Mouse (Mus musculus): ENCODE data around the gene Ppm1k. TPM values are rescaled to one million over a fixed set of nuclear protein-coding genes. Genes with fewer than 3 reads are reported as not detected.

Ppm1k gene
- polyA plus RNA-seq (2014; fragmentation: Nextera tagmentation; extraction: Ambion mirVana), result 6.1 and 8.2 TPM in 2 replicates

DNA sequence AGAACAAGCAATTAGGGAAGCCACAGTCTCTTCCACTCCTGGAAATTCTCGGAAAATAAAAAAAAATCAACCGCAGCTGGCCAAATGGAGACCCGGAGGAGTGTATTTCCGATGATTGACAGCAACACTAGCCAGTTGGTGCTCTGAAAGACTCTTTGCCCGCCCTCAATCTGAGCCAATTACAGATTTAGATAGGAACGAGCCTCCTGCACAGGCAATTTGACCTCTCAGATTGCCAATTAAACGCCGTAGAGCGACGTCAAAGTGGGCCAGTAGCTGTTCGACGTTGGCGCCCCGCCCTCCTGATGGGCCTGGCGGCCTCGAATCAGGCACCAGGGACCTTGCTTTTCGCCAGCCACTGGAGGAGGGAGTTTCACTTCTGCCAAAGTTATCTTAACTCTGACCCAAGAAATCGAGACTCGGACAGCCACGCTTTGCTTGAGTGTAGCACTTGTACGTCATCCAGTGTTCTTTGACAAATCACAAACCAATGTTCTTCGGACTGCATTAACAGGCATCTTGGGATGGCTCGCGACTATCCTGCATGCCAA, at the start of gene Ppm1k:
Gene Ppm1k (minus strand): TSS at position 83 of the 551 bp plus-strand sequence.
- peak within 1 kb of the TSS; percentile 24; the same call in 1 of the 2 replicates for H3K27ac ChIP-seq (ENCODE audit: low read depth, low read length)
- WGBS, result 1% methylated on average over 24 of the region's 24 CpGs
- 0 out of 2 replicates have a peak, but pooled peaks cover 2% of the 10 kb centered on the region for H3K4me1 ChIP-seq (replicated peaks; ENCODE audit: control insufficient read depth, insufficient read depth, low read length)
- no peaks in the 10 kb centered on the region for H3K27me3 ChIP-seq (ENCODE audit: control insufficient read depth, insufficient read depth, low read length)
- H3K4me3 ChIP-seq (ENCODE audit: low read depth, low read length), result peak within 1 kb of the TSS; percentile 67
- H3K9me3 ChIP-seq (ENCODE audit: control insufficient read depth, low read length), result no peaks in the 10 kb centered on the region
- peak; percentile 99 for ATAC-seq (ENCODE audit: low FRiP score)
- H3K9ac ChIP-seq (ENCODE audit: low read depth, low read length), result peak within 1 kb of the TSS; percentile 73
- peak within 1 kb of the TSS; percentile 70 for H3K4me2 ChIP-seq (replicated peaks; ENCODE audit: low read depth, low read length)
- no peaks in the 10 kb centered on the region for H3K36me3 ChIP-seq (ENCODE audit: control insufficient read depth, insufficient read depth, low read length)
- peak; percentile 96 for DNase-seq (ENCODE audit: low spot score)

DNA sequence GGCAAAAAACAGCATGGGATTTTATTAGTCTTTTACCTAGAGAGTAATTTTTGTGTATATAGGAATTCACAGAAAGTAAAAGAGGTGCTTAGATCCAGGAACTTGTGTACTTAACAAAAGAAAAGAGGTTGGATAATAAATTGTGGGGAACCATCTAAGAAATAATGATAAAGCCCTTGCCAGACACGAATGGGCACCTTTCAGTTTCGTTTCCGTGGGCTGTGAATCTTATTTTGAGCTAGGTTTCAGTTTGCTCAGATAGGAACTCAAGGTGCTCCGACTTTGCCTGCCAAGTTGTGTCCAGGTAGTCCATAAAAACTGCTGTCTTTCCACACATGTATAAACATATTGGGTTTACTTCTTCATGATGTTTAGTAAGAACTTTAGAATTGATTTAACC, 47.1 kb upstream of the Ppm1k start:
- Histone ChIP-seq H3K27me3 (ENCODE audit: control insufficient read depth, insufficient read depth, low read length) (no peaks in the 10 kb centered on the region), H3K4me3 (ENCODE audit: low read depth, low read length) (no peak overlapping the region), H3K9ac (ENCODE audit: low read depth, low read length) (no peak overlapping the region), H3K4me1 (replicated peaks; ENCODE audit: control insufficient read depth, insufficient read depth, low read length) (no peaks in the 10 kb centered on the region), H3K9me3 (ENCODE audit: control insufficient read depth, low read length) (no peaks in the 10 kb centered on the region), H3K27ac (ENCODE audit: low read depth, low read length) (no peak overlapping the region), H3K4me2 (replicated peaks; ENCODE audit: low read depth, low read length) (no peak overlapping the region), H3K36me3 (ENCODE audit: control insufficient read depth, insufficient read depth, low read length) (no peaks in the 10 kb centered on the region)
- no peak for DNase-seq (ENCODE audit: low spot score)
- 84% methylated on average over 4 of the region's 4 CpGs for WGBS
- no peak for ATAC-seq (ENCODE audit: low FRiP score)

DNA sequence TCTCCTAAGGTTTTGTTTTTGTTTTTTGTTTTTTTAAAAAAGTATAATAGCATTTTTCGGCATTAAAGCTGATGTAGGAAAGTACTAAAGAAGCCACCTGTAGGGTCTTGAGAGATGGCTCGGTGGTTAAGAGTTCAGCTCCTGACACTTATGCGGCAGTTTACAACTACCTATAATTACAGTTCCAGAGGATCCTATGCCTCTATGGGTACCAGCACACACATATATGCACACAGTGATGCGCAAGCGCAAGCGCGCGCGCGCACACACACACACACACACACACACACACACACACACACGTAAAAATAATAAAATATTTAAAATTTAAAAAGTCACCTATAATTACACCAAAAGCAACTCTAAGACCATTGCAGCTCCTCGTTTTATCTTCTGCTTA, 46.3 kb upstream of the Ppm1k start:
- no peak overlapping the region for H3K4me3 ChIP-seq (ENCODE audit: low read depth, low read length)
- H3K27ac ChIP-seq (ENCODE audit: low read depth, low read length), result no peak overlapping the region
- no peak for ATAC-seq (ENCODE audit: low FRiP score)
- no peaks in the 10 kb centered on the region for H3K27me3 ChIP-seq (ENCODE audit: control insufficient read depth, insufficient read depth, low read length)
- H3K4me2 ChIP-seq (replicated peaks; ENCODE audit: low read depth, low read length), result no peak overlapping the region
- no peaks in the 10 kb centered on the region for H3K36me3 ChIP-seq (ENCODE audit: control insufficient read depth, insufficient read depth, low read length)
- no peak for DNase-seq (ENCODE audit: low spot score)
- no peaks in the 10 kb centered on the region for H3K9me3 ChIP-seq (ENCODE audit: control insufficient read depth, low read length)
- 89% methylated on average over 12 of the region's 12 CpGs for WGBS
- no peaks in the 10 kb centered on the region for H3K4me1 ChIP-seq (replicated peaks; ENCODE audit: control insufficient read depth, insufficient read depth, low read length)
- no peak overlapping the region for H3K9ac ChIP-seq (ENCODE audit: low read depth, low read length)

DNA sequence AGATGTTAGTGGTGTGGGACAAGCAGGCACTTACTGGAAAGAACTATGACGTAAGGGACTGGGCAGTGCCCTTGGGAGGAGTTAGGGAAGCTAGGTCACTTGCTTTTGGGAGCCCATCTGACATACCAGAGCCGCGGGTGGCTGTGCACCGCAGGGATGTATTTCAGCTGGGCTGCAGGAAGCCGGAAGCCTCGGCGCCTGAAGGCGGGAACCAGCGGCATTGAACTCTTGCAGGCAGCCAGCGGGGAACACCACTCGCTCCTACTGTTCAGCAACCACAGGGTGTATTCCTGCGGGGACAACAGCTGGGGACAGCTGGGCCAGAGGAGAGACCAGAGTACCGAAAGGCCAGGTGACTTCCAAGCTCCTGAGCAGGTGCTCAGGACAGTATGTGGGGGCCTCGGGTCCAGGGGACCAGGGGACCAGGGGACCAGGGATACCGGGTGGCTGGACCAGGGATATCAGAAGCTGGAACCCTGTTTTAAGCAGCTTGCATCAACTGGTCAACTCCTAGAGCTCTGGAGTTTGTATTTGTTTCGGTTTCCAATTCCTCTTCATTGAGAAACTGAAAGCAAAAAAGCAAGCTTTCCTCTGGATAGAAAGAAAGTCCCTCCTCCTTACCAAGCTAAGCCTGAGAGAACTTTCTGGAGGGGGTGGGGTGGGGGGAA, 45.7 kb upstream of the Ppm1k start, which contains the start of gene Herc6:
Gene Herc6 (plus strand): TSS at position 120 of the 668 bp plus-strand sequence.
- Histone ChIP-seq H3K4me3 (ENCODE audit: low read depth, low read length) (peak within 1 kb of the TSS; percentile 35), H3K36me3 (ENCODE audit: control insufficient read depth, insufficient read depth, low read length) (no peaks in the 10 kb centered on the region), H3K27ac (ENCODE audit: low read depth, low read length) (no peak within 1 kb of the TSS), H3K27me3 (ENCODE audit: control insufficient read depth, insufficient read depth, low read length) (no peaks in the 10 kb centered on the region), H3K9me3 (ENCODE audit: control insufficient read depth, low read length) (no peaks in the 10 kb centered on the region), H3K4me2 (replicated peaks; ENCODE audit: low read depth, low read length) (peak within 1 kb of the TSS; percentile 61), H3K4me1 (replicated peaks; ENCODE audit: control insufficient read depth, insufficient read depth, low read length) (no peaks in the 10 kb centered on the region), H3K9ac (ENCODE audit: low read depth, low read length) (peak within 1 kb of the TSS; percentile 56)
- ATAC-seq (ENCODE audit: low FRiP score) (peak; percentile 76), DNase-seq (ENCODE audit: low spot score) (peak; percentile 54)
- whole genome bisulfite sequencing, result 2% methylated on average over 16 of the region's 16 CpGs

DNA sequence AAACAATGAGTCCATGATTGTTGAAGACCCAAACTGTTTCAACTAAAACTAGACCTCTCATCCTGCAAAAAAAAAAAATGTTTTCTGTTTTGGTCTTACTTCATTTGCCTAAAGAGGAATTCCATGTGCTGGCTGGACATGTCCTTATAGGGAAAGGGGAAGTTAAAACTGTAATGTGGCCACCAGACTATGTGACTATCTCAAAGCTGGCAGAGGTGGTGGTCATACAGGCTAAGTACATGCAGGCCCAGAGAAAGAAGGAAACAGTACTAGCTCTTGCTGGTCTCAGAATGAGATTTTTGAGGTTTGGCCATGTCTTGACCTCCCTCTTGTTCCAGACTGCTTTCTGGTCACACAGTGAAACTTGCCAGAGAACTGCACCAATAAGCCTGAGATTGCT, 36.3 kb upstream of the Ppm1k start:
- DNase-seq (ENCODE audit: low spot score) (no peak), ATAC-seq (ENCODE audit: low FRiP score) (no peak)
- no peaks in the 10 kb centered on the region for H3K4me1 ChIP-seq (replicated peaks; ENCODE audit: control insufficient read depth, insufficient read depth, low read length)
- no peaks in the 10 kb centered on the region for H3K9me3 ChIP-seq (ENCODE audit: control insufficient read depth, low read length)
- H3K4me2 ChIP-seq (replicated peaks; ENCODE audit: low read depth, low read length), result no peak overlapping the region
- no peak overlapping the region for H3K9ac ChIP-seq (ENCODE audit: low read depth, low read length)
- H3K4me3 ChIP-seq (ENCODE audit: low read depth, low read length), result no peak overlapping the region
- H3K36me3 ChIP-seq (ENCODE audit: control insufficient read depth, insufficient read depth, low read length), result no peaks in the 10 kb centered on the region
- H3K27me3 ChIP-seq (ENCODE audit: control insufficient read depth, insufficient read depth, low read length), result no peaks in the 10 kb centered on the region
- no peak overlapping the region for H3K27ac ChIP-seq (ENCODE audit: low read depth, low read length)

DNA sequence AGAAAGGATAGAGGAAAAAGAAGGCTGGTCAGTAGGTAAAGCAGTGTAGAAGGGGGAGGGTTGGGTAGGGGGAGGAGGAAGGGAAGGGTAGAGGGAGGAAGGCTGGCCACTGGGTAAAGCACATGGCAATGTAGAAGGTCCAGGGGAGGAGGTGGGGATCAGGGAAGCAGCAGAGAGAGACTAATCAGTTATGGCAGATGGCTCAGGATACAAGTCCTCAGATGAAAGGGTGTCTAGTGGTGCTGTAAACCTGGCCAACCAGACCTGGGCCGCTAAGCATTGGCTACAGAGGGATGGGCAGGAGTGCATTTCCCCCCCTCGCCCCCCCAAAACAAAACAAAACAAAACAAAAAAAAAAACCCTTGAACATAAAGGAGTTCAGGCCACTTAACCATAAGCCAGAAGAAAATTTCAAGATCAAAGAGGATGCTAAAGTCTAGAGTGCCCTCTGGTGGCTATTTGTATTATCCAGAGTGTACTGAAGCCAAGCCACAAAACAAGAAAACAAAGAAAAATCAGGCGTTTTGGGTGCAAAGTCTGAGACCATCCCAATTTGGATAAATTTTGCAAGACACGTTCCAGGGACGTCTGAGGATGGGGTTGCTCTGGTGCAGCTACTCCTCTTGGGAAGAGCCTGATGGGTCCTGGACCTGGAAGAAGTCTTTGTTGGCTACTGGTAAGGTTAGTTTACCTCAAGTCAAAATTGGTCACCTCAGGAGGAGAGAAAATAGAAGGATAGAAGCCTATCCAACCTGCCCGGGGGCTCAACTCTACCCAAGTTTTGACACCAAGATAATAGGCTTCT, 35.1 kb upstream of the Ppm1k start:
- no peak overlapping the region for H3K4me3 ChIP-seq (ENCODE audit: low read depth, low read length)
- no peak overlapping the region for H3K27ac ChIP-seq (ENCODE audit: low read depth, low read length)
- H3K4me2 ChIP-seq (replicated peaks; ENCODE audit: low read depth, low read length), result no peak overlapping the region
- no peaks in the 10 kb centered on the region for H3K27me3 ChIP-seq (ENCODE audit: control insufficient read depth, insufficient read depth, low read length)
- H3K9me3 ChIP-seq (ENCODE audit: control insufficient read depth, low read length), result no peaks in the 10 kb centered on the region
- DNase-seq (ENCODE audit: low spot score) (peak; percentile 81), ATAC-seq (ENCODE audit: low FRiP score) (peak; percentile 81)
- no peaks in the 10 kb centered on the region for H3K36me3 ChIP-seq (ENCODE audit: control insufficient read depth, insufficient read depth, low read length)
- no peak overlapping the region for H3K9ac ChIP-seq (ENCODE audit: low read depth, low read length)
- WGBS, result 16% methylated on average over 6 of the region's 6 CpGs
- H3K4me1 ChIP-seq (replicated peaks; ENCODE audit: control insufficient read depth, insufficient read depth, low read length), result no peaks in the 10 kb centered on the region

DNA sequence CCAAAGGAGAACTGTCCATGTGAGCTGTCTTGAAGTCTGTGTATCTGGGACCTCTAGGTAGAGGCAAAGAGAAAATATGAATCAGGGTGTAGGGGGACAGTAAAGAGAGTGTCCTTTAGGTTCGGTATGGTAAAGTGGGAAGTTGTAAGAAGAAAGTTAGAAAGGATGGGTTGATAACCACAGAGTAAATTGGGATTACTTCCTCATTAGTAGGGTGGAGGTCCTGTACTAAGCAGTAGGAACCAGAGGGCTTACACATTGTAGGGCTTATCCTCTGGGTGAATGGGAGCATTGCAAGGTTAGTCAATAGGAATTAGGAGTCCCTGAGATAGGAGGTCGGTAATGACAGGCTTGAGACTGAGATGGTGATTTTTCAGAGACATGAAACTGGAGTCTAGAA, 32.4 kb upstream of the Ppm1k start:
- H3K9ac ChIP-seq (ENCODE audit: low read depth, low read length), result no peak overlapping the region
- H3K4me1 ChIP-seq (replicated peaks; ENCODE audit: control insufficient read depth, insufficient read depth, low read length), result no peaks in the 10 kb centered on the region
- H3K4me2 ChIP-seq (replicated peaks; ENCODE audit: low read depth, low read length), result no peak overlapping the region
- H3K27me3 ChIP-seq (ENCODE audit: control insufficient read depth, insufficient read depth, low read length), result no peaks in the 10 kb centered on the region
- H3K9me3 ChIP-seq (ENCODE audit: control insufficient read depth, low read length), result no peaks in the 10 kb centered on the region
- no peak overlapping the region for H3K4me3 ChIP-seq (ENCODE audit: low read depth, low read length)
- no peaks in the 10 kb centered on the region for H3K36me3 ChIP-seq (ENCODE audit: control insufficient read depth, insufficient read depth, low read length)
- no peak overlapping the region for H3K27ac ChIP-seq (ENCODE audit: low read depth, low read length)
- WGBS, result 89% methylated on average over 2 of the region's 2 CpGs
- no peak for ATAC-seq (ENCODE audit: low FRiP score)
- no peak for DNase-seq (ENCODE audit: low spot score)

DNA sequence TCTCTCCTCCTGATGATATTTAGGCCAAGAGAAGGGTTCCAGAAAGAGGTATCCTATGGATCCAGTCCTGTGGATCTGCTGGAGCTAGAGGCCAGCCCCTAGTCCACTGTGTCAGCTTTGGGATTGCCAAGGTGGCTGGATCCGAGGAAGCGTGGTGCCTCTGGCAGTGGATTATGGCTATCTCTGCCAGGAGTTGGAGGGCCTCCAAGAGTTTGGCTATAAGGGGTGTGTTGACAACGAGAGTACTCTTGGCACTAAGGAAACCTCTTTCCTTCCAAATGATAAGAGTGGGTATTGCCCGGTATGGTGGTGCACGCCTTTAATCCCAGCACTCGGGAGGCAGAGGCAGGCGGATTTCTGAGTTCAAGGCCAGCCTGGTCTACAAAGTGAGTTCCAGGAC, 30.2 kb upstream of the Ppm1k start:
- 93% methylated on average over 7 of the region's 7 CpGs for WGBS
- no peaks in the 10 kb centered on the region for H3K4me1 ChIP-seq (replicated peaks; ENCODE audit: control insufficient read depth, insufficient read depth, low read length)
- H3K4me2 ChIP-seq (replicated peaks; ENCODE audit: low read depth, low read length), result no peak overlapping the region
- no peak overlapping the region for H3K27ac ChIP-seq (ENCODE audit: low read depth, low read length)
- H3K9ac ChIP-seq (ENCODE audit: low read depth, low read length), result no peak overlapping the region
- H3K27me3 ChIP-seq (ENCODE audit: control insufficient read depth, insufficient read depth, low read length), result no peaks in the 10 kb centered on the region
- DNase-seq (ENCODE audit: low spot score) (no peak), ATAC-seq (ENCODE audit: low FRiP score) (no peak)
- H3K36me3 ChIP-seq (ENCODE audit: control insufficient read depth, insufficient read depth, low read length), result no peaks in the 10 kb centered on the region
- no peaks in the 10 kb centered on the region for H3K9me3 ChIP-seq (ENCODE audit: control insufficient read depth, low read length)
- H3K4me3 ChIP-seq (ENCODE audit: low read depth, low read length), result no peak overlapping the region

Data from hindbrain, embryonic 11.5 days (tissue).